Mouse (Mus musculus): ENCODE measurements at regions not wholly inside any gene's neighbourhood (a gene's known extent, or its start where the extent isn't known, plus 50 kb on each side); places are given as distances from the start of the nearest gene placed in this dataset.

- DNase-seq (ENCODE audit: low spot score): no peak
These were observed 496.0 kb upstream of the Sox11 start for GRCm38 (mm10) chr12:27838384-27838783.

GRCm38 (mm10) chr12:27826208-27826607 is 483.8 kb upstream of the Sox11 start:
- no peak for DNase-seq (ENCODE audit: low spot score)

DNA sequence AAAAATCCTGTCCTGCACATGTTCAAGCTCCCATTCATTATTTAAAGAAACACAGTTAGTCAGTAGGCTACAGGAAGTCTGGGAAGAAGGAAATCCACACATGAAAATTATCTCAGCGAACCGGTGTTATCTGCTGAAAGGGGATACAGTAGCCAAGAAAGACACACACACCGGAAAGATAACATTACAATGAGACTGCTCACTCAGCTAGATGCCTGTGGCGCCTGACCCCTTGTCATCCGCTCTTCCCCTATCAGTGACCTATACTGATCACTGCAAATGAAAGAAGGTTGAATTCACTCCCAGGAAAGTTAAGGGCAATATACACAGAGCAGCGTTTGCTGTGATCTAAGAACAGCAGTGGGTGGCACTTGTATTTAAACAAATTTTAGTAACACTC is 481.0 kb upstream of the Sox11 start:
- DNase-seq (ENCODE audit: low spot score): no peak

- DNase-seq (ENCODE audit: low spot score): no peak
These were observed 454.3 kb upstream of the Sox11 start for GRCm38 (mm10) chr12:27796642-27797041.

DNA sequence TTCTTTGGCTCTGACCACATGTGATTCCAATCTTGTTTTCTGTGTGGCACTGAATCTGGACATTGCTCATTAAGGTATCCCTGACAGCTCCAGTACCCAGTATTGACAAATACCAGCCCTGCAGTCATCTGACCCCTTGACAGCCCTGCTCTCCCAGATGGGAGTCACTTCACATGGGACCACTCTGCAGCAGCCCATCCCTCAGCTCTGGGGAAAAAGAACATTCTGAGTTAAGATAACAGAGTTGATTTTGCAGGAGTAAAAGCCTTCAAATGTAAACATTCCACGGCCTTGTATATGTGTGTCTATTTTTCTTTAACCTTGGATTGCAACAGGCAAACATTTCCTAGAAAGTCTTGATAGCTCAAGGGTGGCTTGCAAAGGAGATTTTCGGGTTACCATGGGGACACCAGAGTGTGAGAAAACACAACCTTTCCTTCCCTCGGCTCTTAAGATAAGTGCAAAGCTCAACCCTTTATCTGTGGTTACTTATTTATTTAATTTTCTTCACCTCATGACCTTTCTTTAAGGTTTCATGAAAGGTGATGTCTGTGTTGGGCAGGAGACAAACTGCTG is 444.4 kb upstream of the Sox11 start:
- no peak for DNase-seq (ENCODE audit: low spot score)

- no peak for DNase-seq (ENCODE audit: low spot score)
These were observed 438.4 kb upstream of the Sox11 start for GRCm38 (mm10) chr12:27780801-27781200.

DNA sequence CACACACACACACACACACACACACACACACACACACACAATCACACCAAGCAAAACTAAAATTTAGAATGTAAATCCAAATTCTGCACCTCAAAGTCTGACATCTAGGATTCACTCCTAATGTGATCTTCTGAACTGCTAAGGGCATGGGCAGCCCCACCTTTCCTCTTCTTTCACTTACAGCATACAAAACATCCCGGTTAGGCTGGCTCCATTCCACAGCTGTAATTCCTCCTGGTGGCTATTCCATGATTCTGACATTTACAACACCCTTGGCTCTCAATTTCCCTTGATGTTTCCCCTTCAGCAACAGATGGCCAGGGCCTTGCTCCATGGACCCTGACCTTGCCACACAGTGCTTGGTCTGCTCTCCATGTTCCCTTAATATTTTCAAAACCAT is 423.6 kb upstream of the Sox11 start:
- DNase-seq (ENCODE audit: low spot score): no peak

GRCm38 (mm10) chr12:27759016-27759415 is 416.6 kb upstream of the Sox11 start:
- DNase-seq (ENCODE audit: low spot score): no peak

- no peak for DNase-seq (ENCODE audit: low spot score)
These were observed 415.3 kb upstream of the Sox11 start for GRCm38 (mm10) chr12:27757641-27758040.

DNA sequence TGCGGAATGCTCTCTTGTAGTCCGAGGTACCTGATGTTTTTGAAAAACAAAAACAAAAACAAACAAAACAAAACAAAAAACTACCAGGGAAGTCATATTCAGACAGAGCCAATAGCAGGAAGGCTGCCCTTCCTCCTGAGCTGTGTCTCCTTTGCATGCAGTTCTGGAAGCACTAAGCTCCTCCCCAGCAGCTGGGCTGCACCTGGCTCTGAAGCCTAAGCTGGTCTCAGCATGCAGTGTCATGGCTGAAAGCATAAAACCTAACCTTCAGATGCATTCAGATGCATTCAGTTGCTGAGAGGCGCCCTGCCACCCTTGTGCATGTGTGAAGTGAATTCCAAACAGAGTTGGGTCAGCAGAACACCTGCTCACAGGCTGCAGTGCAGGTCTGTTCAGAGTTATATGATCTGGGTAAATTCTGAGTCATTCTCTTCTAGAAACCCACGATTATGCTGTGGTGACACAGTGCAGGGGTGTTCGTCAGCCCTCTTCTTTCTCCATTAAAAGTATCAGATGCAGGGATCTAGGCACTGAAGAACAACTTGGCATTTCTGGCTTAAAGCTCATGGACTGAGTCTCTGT is 382.3 kb upstream of the Sox11 start:
- DNase-seq (ENCODE audit: low spot score): no peak

- no peak for DNase-seq (ENCODE audit: low spot score)
These were observed 338.1 kb upstream of the Sox11 start for GRCm38 (mm10) chr12:27680459-27680858.

DNA sequence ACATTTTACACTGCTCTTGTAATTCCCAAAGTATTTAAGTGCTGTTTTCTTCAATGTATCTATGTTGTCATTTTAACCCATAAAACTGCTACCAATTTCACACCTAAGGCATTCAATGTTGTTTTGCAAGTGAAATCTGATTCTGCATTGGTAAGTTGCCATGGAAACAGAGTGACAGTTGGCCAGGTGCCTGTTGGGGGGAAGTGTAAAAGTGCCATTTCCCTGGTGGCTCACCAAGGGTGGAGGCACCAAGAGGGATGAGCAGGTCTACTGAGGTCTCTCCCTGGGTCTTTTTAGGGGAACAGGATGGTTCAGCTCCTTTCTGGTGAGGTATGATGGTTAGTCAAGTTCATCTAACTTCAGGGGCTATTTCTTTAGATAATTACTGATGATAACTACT is 331.0 kb upstream of the Sox11 start:
- DNase-seq (ENCODE audit: low spot score): no peak

GRCm38 (mm10) chr12:27670650-27671084 is 328.3 kb upstream of the Sox11 start:
- DNase-seq (ENCODE audit: low spot score): no peak

DNA sequence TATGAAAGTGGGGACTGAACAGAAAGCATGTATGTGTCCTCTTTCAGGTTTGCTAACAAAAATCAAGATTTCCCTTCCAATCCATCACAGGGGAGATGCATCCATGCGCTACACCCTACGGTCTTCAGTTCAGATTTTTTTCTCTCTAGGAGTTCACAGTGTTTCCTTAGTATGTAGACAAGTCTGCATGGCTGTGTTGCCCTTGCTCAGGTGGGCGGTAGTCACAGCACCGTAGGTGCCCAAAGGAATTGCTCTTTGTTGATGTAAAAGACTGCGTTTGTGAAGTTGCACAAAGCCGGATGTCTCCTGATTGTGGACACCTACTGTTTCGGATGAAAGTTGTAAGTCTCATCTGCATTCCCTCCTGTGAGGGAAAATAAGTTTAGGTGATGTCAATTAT is 327.8 kb upstream of the Sox11 start:
- no peak for DNase-seq (ENCODE audit: low spot score)

GRCm38 (mm10) chr12:27669542-27669941 is 327.2 kb upstream of the Sox11 start:
- DNase-seq (ENCODE audit: low spot score): no peak

- no peak for DNase-seq (ENCODE audit: low spot score)
These were observed 324.1 kb upstream of the Sox11 start for GRCm38 (mm10) chr12:27666456-27666855.

GRCm38 (mm10) chr12:27663126-27663525 is 320.8 kb upstream of the Sox11 start:
- no peak for DNase-seq (ENCODE audit: low spot score)

- no peak for DNase-seq (ENCODE audit: low spot score)
These were observed 320.3 kb upstream of the Sox11 start for GRCm38 (mm10) chr12:27662723-27663122.

DNA sequence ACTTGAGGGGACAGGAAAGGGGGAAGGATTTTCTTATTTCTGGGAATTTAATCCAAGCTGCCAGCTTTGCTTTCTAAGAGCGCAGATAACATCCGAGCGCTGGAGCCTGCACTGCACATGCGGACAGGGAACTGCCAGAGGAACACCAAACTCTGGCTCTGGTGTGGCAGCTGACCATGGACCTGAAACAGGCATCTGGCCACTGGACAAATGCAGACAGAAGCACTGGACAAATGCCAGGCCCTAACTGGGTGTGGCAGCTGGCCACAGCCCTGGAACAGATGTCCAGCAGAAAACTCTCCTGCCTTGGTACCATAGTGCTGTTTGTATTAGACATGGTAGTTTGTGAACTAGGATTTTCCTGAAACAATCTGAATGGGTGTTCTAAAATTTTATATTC is 315.2 kb upstream of the Sox11 start:
- peak; percentile 90 for DNase-seq (ENCODE audit: low spot score)

GRCm38 (mm10) chr12:27653541-27653940 is 311.2 kb upstream of the Sox11 start:
- DNase-seq (ENCODE audit: low spot score): no peak

GRCm38 (mm10) chr12:27648602-27649001 is 306.2 kb upstream of the Sox11 start:
- no peak for DNase-seq (ENCODE audit: low spot score)

DNA sequence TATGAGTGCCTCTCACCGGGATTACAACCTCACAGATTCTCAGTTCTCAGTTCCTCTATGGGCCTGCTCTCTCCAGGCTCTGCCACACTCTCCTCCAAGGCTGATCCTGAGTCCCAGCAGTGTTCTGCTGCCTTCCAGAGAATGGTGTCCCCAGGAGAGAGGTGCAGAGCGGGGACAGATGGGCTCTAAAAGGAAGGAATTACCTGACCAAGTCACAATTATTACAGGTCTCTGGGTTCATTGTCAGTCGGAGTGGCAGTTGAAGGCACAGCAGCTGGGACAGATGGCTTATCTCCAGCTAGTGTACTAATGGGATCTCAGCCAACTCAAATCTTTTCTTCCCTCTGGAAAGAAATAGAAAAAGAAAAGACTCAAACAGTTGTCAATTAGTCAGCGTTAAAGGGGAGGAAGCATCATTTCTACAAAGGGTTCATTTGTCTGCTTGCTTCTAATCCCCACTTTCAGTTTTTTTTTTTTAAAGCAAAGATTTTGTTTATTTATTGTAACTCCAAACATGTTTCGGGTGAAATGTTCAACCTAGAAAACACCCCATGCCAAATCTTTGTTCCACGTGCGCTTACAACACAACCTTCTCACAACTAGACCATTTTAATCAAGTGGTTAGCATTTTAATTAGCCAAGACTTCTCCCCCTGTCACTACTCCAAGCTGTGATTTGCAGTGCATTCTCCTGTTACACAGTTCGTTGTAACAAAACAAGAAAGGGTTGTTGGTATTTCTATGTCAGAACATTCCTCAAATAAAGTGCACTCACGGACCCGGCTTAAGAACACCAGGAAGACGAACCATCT is 304.3 kb upstream of the Sox11 start:
- no peak for DNase-seq (ENCODE audit: low spot score)

DNA sequence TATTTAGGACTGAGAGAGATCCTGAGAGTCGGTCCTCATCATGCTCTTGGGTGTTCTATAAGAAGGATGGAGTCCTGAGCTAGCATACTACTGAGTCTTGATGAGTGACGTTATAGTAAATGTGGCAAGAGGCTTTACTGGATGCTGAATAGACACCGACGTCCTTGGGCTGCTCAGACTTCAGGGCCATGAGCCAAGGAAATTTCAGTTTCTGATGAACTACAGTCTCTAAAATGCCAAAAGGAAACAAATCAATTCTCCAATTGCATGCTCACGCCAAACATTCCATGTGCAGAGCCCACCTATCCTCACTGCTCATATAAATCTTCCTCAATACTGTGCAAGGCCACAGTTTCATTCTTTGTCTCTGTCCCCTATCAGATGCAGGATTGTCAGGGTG is 277.2 kb upstream of the Sox11 start:
- DNase-seq (ENCODE audit: low spot score): no peak

Data from MN1 (cell line).